Mouse (Mus musculus) testis, postnatal 10 days (tissue): ENCODE data around the gene Ggta1.

Source experiments
- DNase-seq: peaks from one replicate; pipeline ENCODE4 v3.0.0; 2021; ENCODE audit warnings: low spot score

Gene Ggta1

GRCm38 (mm10) chr2:35400739-35401138, 62.3 kb downstream of the Ggta1 start:
- DNase-seq, result peak; percentile 38

- peak; percentile 36 for DNase-seq
These were observed 64.7 kb downstream of the Ggta1 start for GRCm38 (mm10) chr2:35398184-35398828.

DNA sequence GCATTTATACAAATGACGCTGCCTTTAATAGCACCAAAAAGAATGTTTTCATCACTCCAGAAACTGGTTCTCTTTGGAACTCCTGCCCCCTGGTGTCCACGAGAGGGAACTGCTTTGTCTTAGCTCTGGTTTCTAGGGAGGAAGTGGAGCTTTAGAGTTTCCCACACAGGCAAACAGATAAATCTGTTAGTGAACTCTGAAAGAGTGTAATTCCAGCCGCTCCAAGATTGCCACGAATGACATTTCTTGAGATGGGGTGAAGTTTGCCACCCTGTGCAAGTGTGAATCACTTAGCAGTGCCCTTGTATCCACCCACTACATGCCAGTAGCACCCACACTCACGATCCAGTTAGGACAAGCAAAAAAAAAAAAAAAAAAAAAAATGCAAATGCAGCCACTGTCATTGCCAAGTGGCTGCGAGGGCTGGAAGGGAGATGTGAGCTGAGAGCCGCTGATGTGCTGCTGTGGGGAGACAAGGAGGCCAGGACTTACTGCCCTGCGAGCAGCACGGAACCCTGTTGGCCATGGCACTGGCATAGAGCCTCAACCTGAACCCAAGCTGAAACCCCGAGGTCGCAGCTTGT, 65.3 kb downstream of the Ggta1 start:
- DNase-seq, result peak; percentile 77

DNA sequence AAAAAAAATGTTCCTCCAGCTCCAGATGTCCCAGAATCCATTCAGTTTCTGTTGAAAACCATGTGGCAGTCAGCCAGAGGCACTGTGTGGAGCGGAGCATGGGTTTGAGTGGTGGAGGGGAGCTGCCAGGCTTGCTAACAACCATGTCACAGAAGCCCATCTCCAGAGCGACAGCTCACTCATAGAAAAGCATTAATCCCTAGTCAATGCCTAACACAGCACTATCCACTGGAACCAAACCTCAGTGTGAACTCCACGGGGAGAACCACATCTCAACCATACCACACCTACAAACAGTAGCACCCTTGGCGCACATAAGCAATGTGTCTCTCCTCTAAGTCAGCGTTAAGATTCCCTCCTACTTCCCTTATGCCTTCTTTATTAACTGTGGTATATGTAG, 65.9 kb downstream of the Ggta1 start, which contains the start of gene 4930402F06Rik:
TSS of gene 4930402F06Rik (minus strand) at position 80 of the 400 bp plus-strand sequence.
- peak; percentile 42 for DNase-seq

DNA sequence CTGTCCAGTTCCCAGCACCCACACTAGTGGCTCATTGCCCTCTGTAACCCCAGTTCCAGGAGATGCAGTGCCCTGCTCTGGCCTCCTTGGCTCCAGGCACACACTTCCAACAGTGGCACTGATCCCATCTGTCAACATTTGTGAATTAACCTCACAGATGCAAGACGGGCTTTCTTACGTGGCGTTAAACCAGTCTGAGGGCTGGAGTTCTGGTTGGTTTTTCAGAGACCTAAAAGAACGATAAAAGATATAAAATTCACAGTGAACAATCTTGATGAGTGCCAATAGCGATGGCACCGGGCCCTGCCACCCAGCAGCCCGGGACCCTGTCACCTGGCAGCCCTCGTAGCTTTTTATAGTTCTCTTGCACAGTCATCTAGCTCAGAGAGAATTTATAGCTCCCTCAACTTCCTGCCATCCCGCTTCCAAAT, 77.6 kb downstream of the Ggta1 start:
- DNase-seq, result no peak

DNA sequence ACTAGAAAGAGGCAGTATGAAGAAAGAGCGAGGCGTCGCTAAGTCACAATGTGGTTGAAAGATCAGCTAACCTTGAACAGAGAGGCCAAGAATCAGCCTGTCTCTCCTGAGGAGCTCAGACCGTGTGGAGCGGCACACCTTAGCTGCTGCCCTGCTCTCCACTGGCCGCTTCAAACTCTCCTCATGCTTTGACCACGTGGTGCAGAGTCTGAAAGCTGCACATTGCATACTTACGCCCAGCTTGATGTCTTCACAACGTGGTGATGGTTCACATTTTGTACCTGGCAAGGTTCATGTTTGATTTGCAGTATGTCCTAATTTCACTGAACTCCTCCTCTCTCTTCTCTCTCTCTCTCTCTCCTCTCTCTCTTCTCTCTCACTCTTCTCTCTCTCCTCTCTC, 83.7 kb downstream of the Ggta1 start:
- no peak for DNase-seq

DNA sequence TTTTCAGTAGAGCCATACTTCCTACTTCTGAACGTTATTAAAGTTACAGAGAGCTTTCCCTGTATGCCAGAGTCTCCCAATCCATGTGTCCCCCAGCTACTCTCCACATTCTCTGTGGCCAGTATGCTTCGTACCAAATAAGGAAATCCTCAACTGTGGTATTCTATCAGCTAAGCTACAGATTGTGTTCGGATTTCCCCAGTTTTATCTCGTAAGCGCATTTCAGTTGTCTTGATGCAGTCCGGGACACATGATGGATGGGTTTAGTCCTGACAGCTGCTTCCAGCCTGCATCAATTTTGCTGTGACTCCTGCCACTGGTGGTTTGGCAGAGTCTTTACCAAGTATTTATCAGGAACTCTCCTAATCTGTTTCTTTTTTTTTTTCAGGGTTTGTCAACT, 85.4 kb downstream of the Ggta1 start:
- DNase-seq, result no peak

GRCm38 (mm10) chr2:35373003-35373402, 90.0 kb downstream of the Ggta1 start:
- DNase-seq, result peak; percentile 62

DNA sequence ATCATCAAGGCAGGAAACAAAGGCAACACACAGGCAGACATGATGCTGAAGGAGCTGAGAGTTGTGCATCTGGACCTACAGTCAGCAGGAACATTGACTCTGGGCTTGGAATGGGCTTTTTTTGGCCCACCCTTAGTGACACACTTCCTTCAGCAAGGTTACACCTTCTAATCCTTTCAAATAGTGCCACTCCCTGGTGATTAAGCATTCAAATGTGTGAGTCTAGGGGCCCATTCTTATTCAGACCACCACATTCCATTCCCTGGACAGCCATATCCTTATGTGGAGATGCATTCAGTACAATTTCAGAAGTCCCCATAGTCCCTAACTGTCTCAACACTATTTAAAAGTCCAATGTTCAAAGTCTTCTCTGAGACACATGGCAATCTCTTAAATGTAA, 92.3 kb downstream of the Ggta1 start:
- no peak for DNase-seq

DNA sequence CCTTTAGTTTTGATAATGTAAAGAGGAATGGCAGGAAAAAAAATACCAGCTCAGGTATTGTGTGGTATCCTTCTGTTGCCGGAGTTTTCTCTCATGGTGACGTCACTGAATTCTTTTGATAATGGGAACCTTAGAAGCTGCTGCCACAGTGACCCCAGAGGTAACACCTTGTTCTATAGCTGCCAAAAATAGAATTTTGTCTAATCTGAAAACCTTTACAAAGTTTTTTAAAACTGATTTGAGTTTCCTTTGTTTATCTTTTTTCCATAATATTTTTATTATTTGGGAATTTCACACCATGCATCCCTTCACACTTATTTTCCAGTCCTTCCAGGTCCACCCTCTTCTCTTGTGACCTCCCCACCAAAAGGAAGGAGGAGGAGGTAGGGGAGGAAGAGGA, 95.4 kb downstream of the Ggta1 start, which contains the start of gene 4930568D16Rik:
TSS of gene 4930568D16Rik (minus strand) at position 101 of the 400 bp plus-strand sequence.
- DNase-seq, result no peak
